Mouse (Mus musculus) small intestine, adult 2 months (tissue): ENCODE results near the gene Cttnbp2. TPM values are rescaled to one million over a fixed set of nuclear protein-coding genes. Genes with fewer than 3 reads are reported as not detected.

Source experiments
- H3K27ac ChIP-seq: fragments of 200-500 bp; 2 replicates; pipeline ENCODE4 v1.5.1; 2012; ENCODE audit warnings: low read depth, low read length, control low read depth, inconsistent platforms; ENCODE audit not compliant: insufficient read depth
- H3K27me3 ChIP-seq: fragments of 200-500 bp; 2 replicates; pipeline ENCODE4 v1.6.1; 2012; ENCODE audit warnings: mild to moderate bottlenecking, moderate library complexity, low read length, inconsistent platforms; ENCODE audit not compliant: control insufficient read depth, insufficient read depth
- H3K36me3 ChIP-seq: fragments of 200-500 bp; 2 replicates; pipeline ENCODE4 v1.6.1; 2012; ENCODE audit warnings: mild to moderate bottlenecking, low read length, control low read depth, inconsistent platforms; ENCODE audit not compliant: control insufficient read depth, insufficient read depth
- H3K4me1 ChIP-seq: fragments of 200-500 bp; 2 replicates; pipeline ENCODE4 v1.6.1; 2012; ENCODE audit warnings: low read length, inconsistent platforms, mixed read lengths; ENCODE audit not compliant: control insufficient read depth, insufficient read depth, insufficient read length
- H3K4me3 ChIP-seq: fragments of 200-500 bp; 2 replicates; pipeline ENCODE4 v1.5.1; 2012; ENCODE audit warnings: low read depth, mild to moderate bottlenecking, control low read depth, inconsistent platforms, low read length, moderate library complexity
- CTCF ChIP-seq: fragments of 200-500 bp; IDR thresholded peaks from 2 replicates; pipeline ENCODE4 v1.5.1; 2012; ENCODE audit warnings: low read depth, mild to moderate bottlenecking, control low read depth, inconsistent platforms, low read length, moderate library complexity, mixed read lengths; ENCODE audit not compliant: insufficient replicate concordance, insufficient read length; ENCODE audit errors: extremely low read depth
- POLR2A ChIP-seq: fragments of 200-500 bp; IDR thresholded peaks from 2 replicates; pipeline ENCODE4 v1.6.1; 2012; ENCODE audit warnings: low read depth, mild to moderate bottlenecking, control low read depth, inconsistent platforms, low read length, moderate library complexity
- WGBS: fragments of 180-500 bp; shearing (Covaris S2); methylation state at CpG from one replicate; pipeline ENCODE4 v1.1.7; 2018; 5-methylcytosine and 5-hydroxymethylcytosine counted together
- polyA plus RNA-seq: library from polyadenylated mRNA; depleted of rRNA; stranded (reverse); fragments of >200 nt; gene quantifications from 2 replicates; pipeline ENCODE4 v1.2.3, GENCODE M21; 2012

Cttnbp2 gene
- polyA plus RNA-seq, 1 experiment = 0.46 TPM

GRCm38 (mm10) chr6:18513611-18514473, 801 bp downstream of the Cttnbp2 start:
- Histone ChIP-seq H3K27me3 (peaks cover 10% of the 10 kb centered on the region; the same call in 1 of the 2 replicates), H3K4me3 (peak overlapping the region; percentile 68), H3K4me1 (no peaks in the 10 kb centered on the region), H3K36me3 (no peaks in the 10 kb centered on the region), H3K27ac (no peak overlapping the region)
- TF ChIP-seq CTCF (no peak), POLR2A (no peak)
- WGBS = 3% methylated on average over 28 of the region's 28 CpGs

- no peaks in the 10 kb centered on the region for H3K4me1 ChIP-seq
- H3K27me3 ChIP-seq = peaks cover 10% of the 10 kb centered on the region; the same call in 1 of the 2 replicates
- no peak overlapping the region for H3K27ac ChIP-seq
- H3K4me3 ChIP-seq = no peak overlapping the region
- H3K36me3 ChIP-seq = no peaks in the 10 kb centered on the region
- TF ChIP-seq CTCF (no peak), POLR2A (no peak)
- 82% methylated on average over 6 of the region's 6 CpGs for WGBS
Observed at GRCm38 (mm10) chr6:18511886-18512285, 2.8 kb downstream of the Cttnbp2 start.

- no peaks in the 10 kb centered on the region for H3K27me3 ChIP-seq
- WGBS = 80% methylated on average over 2 of the region's 2 CpGs
- no peaks in the 10 kb centered on the region for H3K4me1 ChIP-seq
- no peak overlapping the region for H3K4me3 ChIP-seq
- TF ChIP-seq POLR2A (no peak), CTCF (no peak)
- H3K36me3 ChIP-seq = no peaks in the 10 kb centered on the region
- no peak overlapping the region for H3K27ac ChIP-seq
Observed at GRCm38 (mm10) chr6:18508036-18508435, 6.6 kb downstream of the Cttnbp2 start.

- 61% methylated on average over 5 of the region's 5 CpGs for WGBS
- TF ChIP-seq POLR2A (no peak), CTCF (no peak)
- no peaks in the 10 kb centered on the region for H3K36me3 ChIP-seq
Observed at GRCm38 (mm10) chr6:18499833-18500232, 14.8 kb downstream of the Cttnbp2 start.

GRCm38 (mm10) chr6:18492977-18493376, 21.7 kb downstream of the Cttnbp2 start:
- Histone ChIP-seq H3K36me3 (no peaks in the 10 kb centered on the region), H3K27ac (no peak overlapping the region), H3K4me3 (no peak overlapping the region), H3K4me1 (no peaks in the 10 kb centered on the region), H3K27me3 (no peaks in the 10 kb centered on the region)
- TF ChIP-seq POLR2A (no peak), CTCF (no peak)
- 62% methylated on average over 1 of the region's 1 CpGs for WGBS

More at GRCm38 (mm10) chr6:18499833-18500232, 14.8 kb downstream of the Cttnbp2 start:
- Histone ChIP-seq H3K27ac (no peak overlapping the region), H3K4me1 (no peaks in the 10 kb centered on the region), H3K4me3 (no peak overlapping the region), H3K27me3 (no peaks in the 10 kb centered on the region)

- no peaks in the 10 kb centered on the region for H3K36me3 ChIP-seq
- no peak for TF ChIP-seq POLR2A
- TF ChIP-seq CTCF = no peak
- H3K27me3 ChIP-seq = no peaks in the 10 kb centered on the region
- no peaks in the 10 kb centered on the region for H3K4me1 ChIP-seq
- 87% methylated on average over 6 of the region's 6 CpGs for WGBS
- no peak overlapping the region for H3K27ac ChIP-seq
- H3K4me3 ChIP-seq = no peak overlapping the region
Observed at GRCm38 (mm10) chr6:18492248-18492901, 22.3 kb downstream of the Cttnbp2 start.

- H3K27me3 ChIP-seq = no peaks in the 10 kb centered on the region
- TF ChIP-seq POLR2A = no peak
- no peaks in the 10 kb centered on the region for H3K36me3 ChIP-seq
- no peak overlapping the region for H3K4me3 ChIP-seq
- H3K27ac ChIP-seq = no peak overlapping the region
- H3K4me1 ChIP-seq = no peaks in the 10 kb centered on the region
Observed at GRCm38 (mm10) chr6:18485087-18485486, 29.6 kb downstream of the Cttnbp2 start.
